Mouse (Mus musculus) gastrocnemius, postnatal 36 days (tissue): ENCODE data around the gene Polr1b. TPM values are rescaled to one million over a fixed set of nuclear protein-coding genes. Genes with fewer than 3 reads are reported as not detected.

ENCODE experiments used
- DNase-seq, 2 experiments: peaks; one replicate each; pipeline ENCODE4 v3.0.0; 2022
- intact Hi-C: fragments of 180-260 bp; cut with DNase I; formaldehyde crosslinking; loops from one replicate; pipeline ENCODE4 v1.15.1; 2025
- long read RNA-seq, 2 experiments: library from polyadenylated mRNA; stranded (forward); transcript quantifications; one replicate each; pipeline ENCODE4 v2.0.0; 2021
- total RNA-seq, 2 experiments: library from RNA; stranded (reverse); gene quantifications; 2 replicates each; pipeline ENCODE4 v1.2.3; 2021

The Polr1b gene
- 10 to 100 TPM in 1 of 2 experiments, 1 to 10 TPM in 1; 8.9 to 11.7 TPM for total RNA-seq
- long read RNA-seq, experiment 1, partial matches to known transcripts: 2 of 6 reads
- long read RNA-seq, experiment 1, other reads (novel, unspliced or antisense): 3 of 6 reads
- long read RNA-seq, experiment 2, partial matches to known transcripts: 0 of 6 reads
- long read RNA-seq, experiment 2, other reads (novel, unspliced or antisense): 2 of 6 reads

GRCm38 (mm10) chr2:129100784-129101310, at the start of gene Polr1b:
Gene Polr1b, plus strand, starts transcription at chr2:129100995.
- intact Hi-C loops: no loop called here
- peak; percentile 87 to 88 for DNase-seq

DNA sequence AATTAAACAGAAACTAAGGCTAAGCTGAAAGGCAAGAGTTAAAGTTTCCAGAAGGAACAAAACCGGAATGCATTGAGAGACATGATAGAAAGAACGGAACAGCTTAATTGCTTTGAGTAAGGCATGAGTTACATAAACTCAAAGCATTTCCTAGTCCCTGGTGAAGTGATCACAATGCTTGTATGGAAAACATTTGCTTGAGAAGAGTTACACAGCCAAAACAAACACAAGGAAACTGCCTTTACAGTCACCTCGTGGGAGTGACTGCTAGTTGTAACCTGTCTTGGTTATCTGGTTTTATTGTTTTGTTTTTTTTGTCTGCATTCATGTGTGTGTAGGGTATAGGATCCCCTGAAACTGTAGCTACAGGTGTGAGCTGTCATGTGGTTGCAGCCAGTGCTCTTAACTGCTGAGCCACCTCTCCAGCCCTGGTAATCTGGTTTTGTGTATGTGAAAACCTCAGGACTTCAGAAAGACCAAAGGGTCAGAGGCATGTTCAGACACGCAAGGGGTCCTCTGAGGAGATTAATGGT, 48.3 kb upstream of the Polr1b start:
- intact Hi-C loops: no loop called here
- DNase-seq: no peak

DNA sequence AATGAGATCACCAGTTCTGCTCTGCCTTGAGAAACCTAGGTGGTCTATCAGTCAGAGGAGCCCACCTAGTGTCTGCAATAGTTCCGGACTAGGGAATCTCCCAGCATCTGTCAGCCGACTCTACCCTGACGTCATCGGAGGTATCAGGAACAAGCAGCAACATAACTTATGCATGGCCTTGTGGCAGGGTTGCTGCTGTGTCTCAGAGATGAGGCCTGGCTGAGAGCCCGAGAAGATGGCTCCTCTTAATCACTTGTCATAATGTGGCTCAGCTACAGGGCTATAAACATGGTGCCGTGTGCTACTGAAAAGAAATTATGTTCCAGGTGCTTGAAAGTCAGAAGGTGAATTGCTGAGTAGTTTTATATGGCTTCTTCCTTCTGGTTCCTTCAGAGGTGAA, 45.1 kb upstream of the Polr1b start:
- no peak for DNase-seq
- intact Hi-C loops: no loop called here

DNA sequence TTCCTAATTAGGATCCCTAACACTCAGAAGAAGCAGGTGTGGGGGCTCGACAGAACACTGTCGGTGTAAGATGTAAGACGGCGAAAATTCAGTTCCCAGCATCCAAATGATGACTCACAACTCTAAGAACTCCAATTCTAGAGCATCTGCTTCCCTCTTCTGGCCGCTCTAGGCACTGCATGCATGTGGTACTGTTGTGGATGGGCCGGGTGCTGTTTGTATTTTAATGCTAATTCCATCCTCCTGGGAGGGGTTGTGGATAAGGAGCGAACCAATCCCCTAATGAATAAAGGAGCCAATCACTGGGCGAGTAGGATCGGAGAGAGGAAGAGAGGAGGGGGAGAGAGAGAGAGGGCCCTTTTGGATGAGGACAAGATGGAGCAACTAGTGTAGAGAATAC, 44.2 kb upstream of the Polr1b start:
- no peak for DNase-seq

DNA sequence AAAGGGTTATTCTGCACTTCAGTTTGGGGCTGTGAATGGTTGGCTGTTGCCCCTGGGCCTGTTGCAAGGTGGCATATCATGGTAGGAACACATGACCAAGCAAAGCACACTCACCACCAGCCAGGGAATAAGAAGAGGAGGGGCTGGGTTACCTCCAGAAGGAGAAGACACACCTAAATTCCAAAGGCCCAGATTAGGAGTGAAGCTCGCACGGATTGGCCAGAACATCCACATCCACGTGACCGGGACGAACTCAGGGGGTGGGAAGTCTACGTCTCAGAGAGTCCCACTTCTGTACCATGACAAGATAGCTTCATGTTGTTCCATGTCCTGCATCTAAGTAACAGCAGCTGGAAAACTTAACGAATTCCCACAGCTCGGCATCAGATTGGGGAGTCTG, 43.5 kb upstream of the Polr1b start:
- intact Hi-C loops: no loop called here
- no peak for DNase-seq

More for the DNA sequence above, 44.2 kb upstream of the Polr1b start:
- intact Hi-C loops: no loop called here

- intact Hi-C loops: no loop called here
- DNase-seq: no peak
Measured at GRCm38 (mm10) chr2:129057920-129058361, 42.9 kb upstream of the Polr1b start.

DNA sequence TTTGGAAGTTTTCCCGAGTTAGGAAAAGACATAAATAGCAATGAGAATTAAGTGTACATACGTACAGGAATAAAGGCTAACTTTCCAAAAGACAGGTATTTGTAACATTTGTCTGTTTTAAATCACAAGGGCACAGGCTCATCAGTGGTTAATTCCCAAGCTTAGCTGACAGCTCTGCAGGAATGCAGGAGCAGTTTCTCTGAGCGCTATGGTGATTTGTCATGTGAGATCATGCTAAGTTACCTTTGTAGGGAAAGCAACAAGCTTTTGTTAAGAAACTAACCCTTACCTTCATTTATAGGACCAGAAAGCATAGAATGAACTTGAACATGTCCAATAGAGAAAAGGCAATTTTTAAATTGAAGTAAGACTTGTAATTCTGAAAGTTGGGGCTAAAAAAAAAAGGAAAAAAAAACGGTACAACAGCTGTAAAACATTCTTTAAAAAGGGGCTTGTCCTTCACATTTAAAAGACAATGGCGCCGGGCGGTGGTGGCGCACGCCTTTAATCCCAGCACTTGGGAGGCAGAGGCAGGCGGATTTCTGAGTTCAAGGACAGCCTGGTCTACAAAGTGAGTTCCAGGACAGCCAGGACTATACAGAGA, 39.2 kb upstream of the Polr1b start:
- no peak for DNase-seq
- intact Hi-C loops: no loop called here

DNA sequence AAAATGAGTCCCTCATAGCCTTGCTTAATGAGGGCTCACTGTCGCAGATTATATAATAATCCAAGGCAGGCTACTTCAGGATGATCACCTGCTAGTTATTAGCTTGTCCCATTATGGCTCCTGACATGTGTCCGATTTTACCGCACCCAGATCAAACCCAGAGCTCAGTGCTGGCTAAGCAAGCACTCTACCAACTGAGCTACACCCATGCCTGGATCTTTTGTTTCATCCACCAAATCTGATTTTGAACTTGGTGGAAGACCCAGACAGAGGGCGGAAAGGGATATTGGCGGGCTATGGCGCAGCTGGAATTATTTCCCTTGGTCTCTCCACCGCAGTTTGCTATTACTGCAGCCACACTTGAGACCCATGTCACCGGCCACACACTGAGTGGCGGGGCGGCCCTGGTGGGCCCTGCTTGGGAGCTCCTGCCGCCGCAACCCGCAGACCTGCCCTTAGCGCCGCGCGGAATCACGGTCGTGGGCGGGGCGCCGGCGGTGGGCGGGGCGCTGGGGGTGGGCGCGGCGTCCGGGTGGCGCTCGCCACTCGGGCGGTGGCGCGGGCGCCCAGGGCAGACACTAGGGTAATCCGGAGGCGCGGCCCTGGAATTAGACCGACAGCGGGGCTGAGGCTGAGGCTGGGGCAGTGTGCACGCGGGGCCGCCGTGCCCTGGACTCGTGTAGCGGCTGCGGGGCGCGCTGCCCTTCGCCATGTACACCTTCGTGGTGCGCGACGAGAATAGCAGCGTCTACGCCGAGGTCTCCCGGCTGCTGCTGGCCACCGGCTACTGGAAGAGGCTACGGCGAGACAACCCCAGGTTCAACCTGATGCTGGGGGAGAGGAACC, 35.1 kb upstream of the Polr1b start, which contains the start of gene Ttl:
Gene Ttl (plus strand): TSS at position 506 of the 846 bp plus-strand sequence.
- DNase-seq: peak; percentile 68 to 69
- intact Hi-C loops: loop anchor here (5.0 kb wide), 1 partner anchor 118 kb away; no protein-coding TSS in a partner anchor

- peak; percentile 32 to 33 for DNase-seq
- intact Hi-C loops: loop anchor here (5.0 kb wide), 1 partner anchor 119 kb away; no protein-coding TSS in a partner anchor
Measured at GRCm38 (mm10) chr2:129066326-129066725, 34.5 kb upstream of the Polr1b start.

GRCm38 (mm10) chr2:129070296-129070695, 30.5 kb upstream of the Polr1b start:
- intact Hi-C loops: no loop called here
- DNase-seq: no peak

DNA sequence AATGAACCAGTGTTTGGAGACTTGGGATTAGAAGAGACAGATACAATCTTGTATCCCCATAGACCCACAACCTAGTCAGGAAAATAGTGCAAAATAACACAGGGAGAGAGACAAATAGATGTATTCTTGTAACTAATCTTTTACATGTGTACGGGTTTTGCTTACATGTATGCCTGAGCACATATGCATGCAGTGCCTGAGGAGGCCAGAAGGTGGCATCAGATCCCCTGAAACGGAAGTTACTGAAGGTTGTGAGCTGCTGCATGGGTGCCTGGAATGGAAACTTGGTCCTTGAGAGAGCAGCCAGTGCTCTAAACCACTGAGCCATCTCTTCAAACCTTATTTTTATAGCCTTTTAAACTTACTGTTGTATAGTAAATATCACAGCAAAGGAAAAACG, 22.5 kb upstream of the Polr1b start:
- intact Hi-C loops: no loop called here

DNA sequence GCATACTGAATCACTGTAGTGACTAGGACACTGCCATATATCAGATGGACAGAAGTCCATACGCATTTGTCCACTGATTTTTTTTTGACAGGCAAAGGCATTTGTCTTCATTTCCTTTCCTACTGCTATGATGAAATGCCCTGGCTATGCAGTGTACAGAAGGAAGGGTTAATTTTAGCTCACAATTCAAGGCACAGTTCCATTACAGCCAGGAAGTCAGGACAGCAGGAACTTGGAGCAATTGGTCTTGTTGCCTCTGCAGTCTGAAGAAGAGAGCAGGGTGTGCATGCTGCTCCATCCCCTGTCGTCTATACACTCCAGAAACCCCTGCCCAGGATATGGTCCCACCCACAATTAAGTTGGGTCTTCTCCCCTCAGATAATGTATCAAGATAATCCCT, 21.6 kb upstream of the Polr1b start:
- intact Hi-C loops: no loop called here
- DNase-seq: no peak

More for the DNA sequence above, 22.5 kb upstream of the Polr1b start:
- DNase-seq: no peak

DNA sequence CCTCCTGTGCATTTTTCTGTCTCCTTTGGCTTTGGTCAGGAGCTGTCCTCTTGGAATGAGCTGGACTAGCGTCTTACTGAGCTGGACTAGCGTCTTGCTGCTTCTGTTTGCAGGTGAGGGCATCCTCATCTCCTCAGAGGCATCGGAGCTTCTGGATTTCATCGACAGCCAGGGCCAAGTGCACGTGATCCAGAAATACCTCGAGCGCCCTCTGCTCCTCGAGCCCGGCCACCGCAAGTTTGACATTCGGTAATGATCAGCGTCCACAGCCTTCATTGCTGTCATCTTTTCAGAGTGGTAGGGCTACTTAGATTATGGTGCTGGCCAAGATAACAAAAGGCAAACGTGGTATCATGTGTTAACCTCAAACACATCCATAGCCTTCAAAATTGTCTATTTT, 19.7 kb upstream of the Polr1b start:
- intact Hi-C loops: no loop called here
- no peak for DNase-seq

DNA sequence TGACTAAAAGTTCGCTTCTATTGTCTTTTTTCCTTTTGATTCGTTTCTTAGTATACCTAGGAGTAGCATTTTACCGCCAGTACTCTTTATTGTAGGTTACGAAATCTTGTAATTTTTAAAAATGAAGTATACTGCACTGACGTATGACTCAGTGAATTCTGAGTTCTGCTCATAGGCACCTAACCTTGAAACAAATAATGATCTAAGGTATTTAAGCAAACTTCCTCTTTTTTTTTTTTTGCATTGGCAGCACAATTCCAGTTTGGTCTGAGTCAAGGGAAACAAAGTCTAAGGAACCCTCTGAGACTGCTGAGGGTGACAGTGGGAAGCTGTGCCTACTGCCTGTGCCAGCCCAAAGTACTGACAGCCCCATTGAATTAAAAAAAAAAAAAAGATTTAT, 17.3 kb upstream of the Polr1b start:
- intact Hi-C loops: no loop called here
- DNase-seq: no peak

GRCm38 (mm10) chr2:129084959-129085358, 15.8 kb upstream of the Polr1b start:
- intact Hi-C loops: loop anchor here (5.0 kb wide), 1 partner anchor 138 kb away; no protein-coding TSS in a partner anchor
- no peak for DNase-seq

DNA sequence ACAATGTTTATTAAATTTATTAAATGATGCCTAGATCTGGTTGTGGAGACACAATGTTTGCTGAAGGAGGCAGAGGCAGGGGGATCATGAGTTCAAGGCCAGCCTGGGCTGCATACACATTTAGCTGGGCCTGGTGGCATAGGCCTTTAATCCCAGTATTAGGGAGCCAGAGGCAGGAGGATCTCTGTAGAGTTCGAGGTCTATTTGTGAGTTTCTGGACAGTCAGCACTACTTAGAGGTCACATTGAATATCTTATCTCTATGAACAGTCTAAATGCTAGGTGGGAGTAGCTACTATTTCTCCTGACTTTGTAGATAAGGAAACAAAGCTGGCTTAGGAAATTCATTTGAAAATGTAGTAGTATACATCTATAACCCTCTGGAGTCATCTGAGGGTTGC, 13.3 kb upstream of the Polr1b start:
- intact Hi-C loops: loop anchor here (5.0 kb wide), 1 partner anchor 140 kb away; no protein-coding TSS in a partner anchor
- DNase-seq: no peak

GRCm38 (mm10) chr2:129090370-129090769, 10.4 kb upstream of the Polr1b start:
- DNase-seq: no peak
- intact Hi-C loops: no loop called here

DNA sequence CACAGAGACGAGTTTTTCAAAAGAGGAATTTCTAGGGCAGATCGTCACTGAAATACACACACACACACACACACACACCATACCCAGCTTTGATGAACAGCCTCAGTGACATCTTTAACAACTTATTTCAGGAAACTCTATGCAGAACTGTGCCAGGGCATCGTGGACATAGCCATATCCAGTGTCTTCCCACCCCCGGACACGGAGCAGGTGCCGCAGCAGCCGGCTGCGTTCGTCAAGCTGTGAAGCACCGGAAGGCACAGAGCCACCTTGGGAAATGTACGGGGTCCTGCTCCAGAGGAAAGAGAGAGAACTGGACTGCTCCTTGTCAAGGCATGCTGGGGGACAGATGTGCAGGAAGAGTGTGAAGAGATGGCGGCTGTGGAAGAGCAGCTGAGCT, 8.0 kb upstream of the Polr1b start:
- intact Hi-C loops: no loop called here
- DNase-seq: no peak

DNA sequence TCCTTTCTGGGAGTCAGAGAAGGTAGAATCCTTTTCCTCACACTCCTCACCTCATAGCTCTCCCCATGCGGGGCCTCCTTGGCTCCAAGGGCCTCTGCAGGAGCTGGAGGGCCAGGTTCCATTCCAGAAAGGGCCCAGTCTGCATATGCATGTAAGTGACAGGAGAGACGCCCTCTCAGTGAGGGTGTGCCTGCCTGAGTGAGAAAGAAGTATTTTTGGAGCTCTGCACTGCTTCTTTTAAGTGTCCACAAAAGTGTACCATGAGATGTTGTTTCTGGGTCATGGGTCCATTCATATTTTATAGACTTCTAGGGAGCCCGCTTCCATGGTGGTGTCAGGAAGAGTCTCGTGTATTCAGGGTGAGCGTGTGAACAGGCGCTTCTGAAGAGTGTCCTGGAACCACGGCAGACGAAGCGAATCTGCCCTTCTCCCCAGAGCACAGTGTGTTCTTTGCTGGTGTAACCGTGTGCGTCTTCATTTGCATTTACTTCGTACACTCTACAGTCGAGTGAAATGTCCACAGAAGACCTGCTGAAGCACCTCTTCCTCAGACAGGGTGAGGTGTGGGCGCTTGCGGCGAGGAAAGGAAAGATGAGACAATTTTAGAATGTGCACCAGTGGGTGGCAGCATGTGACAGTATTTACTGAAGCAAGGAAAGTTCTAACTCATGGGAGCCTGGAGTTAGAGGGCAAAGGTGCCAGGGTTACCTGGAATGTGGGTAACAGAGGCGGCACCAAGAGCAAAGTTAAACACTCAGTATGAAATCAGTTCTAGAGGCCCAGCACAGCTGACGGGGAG, 6.7 kb upstream of the Polr1b start:
- no peak for DNase-seq
- intact Hi-C loops: no loop called here

DNA sequence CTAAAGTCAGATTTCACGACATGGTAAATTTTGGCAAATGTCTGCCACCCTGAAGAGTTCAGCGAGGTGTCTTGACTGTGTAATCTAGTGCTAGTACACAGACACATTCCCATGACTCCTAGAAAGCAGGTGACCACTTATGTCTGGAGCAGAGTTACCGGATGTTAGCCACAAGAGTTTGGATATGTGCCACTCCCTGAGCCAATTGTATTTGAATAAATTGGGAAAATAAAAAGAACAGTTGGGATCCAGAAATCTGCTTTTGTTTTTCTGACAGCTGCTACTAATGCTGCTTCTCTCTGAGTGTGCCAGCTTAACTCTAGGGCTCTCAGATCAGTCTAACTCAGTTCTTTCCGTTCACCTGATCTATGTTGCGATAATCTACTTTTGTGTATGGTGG, 12.1 kb downstream of the Polr1b start:
- intact Hi-C loops: no loop called here
- no peak for DNase-seq
